Mouse (Mus musculus) frontal cortex, adult 2 months (tissue): ENCODE results near the gene Etnk2. TPM values are rescaled to one million over a fixed set of nuclear protein-coding genes. Genes with fewer than 3 reads are reported as not detected.

ENCODE experiments used
- DNase-seq, 2 experiments: peaks; one replicate each; pipeline ENCODE4 v3.0.0; 2022; ENCODE audit warnings: low spot score in 1 of 2; ENCODE audit errors: extremely low spot score in 1 of 2
- polyA plus RNA-seq: library from polyadenylated mRNA; depleted of rRNA; stranded (reverse); fragments of >200 nt; gene quantifications from 2 replicates; pipeline ENCODE4 v1.2.3, GENCODE M21; 2012; rRNA removed

Gene Etnk2
- polyA plus RNA-seq, 1 experiment, result 8.6 TPM

DNA sequence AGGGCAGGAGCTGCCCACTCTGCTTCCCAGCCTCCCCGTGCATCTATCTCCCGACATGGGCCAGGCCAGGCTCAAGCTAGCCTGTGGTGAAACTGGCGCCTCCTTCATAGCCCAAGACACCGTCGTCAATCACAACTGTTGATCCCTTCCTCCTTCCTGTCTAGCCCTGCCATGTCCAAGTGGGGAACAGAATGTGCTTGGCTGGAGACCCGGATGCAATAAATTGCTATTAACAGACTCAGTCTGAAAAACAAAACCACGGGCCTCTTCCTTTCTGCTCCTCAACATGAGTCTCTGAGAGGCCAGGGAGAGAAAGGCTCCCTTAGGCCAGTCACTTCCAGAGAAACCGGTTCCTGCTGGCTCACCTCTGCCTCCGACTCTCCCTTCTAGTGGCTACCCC, 49.6 kb downstream of the Etnk2 start:
- DNase-seq, result no peak

DNA sequence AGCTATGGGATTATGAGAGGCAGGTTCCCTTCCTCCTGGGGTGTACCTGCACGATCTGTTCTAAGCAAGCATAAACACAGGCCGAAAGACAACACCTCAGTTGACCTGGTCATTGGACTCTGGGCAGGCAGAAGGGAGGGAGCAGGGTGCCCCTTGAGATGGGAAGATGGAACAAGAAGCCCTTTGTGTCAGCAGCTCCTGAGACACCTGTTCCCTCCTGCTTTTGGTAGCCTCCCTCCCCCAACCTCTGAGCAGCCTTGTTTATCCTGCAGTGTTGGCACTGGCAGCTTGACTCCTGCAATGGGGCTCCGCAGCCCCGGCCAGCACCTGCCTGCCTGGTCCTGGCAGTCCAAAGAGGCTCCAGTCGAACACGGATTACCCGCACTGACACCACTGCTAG, 51.7 kb downstream of the Etnk2 start:
- no peak for DNase-seq

DNA sequence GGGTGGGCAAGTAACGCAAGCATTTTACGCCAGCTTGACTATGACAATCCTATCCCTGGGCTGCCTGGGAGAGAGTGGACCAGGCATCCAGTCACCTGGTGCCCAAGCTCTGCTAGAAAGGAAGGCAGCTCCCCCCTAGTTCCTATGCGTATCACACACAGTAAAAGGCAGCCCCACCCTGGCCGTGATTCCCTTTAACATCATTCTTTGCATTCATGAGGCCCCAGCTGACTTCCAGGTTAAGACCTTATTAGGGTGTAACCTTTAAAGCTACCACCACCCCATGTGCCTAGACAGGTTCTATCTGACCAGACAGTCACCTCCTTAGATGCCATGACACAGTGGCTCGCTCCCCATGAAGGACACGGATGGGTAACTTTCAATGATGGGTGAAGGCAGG, 52.1 kb downstream of the Etnk2 start:
- no peak for DNase-seq

DNA sequence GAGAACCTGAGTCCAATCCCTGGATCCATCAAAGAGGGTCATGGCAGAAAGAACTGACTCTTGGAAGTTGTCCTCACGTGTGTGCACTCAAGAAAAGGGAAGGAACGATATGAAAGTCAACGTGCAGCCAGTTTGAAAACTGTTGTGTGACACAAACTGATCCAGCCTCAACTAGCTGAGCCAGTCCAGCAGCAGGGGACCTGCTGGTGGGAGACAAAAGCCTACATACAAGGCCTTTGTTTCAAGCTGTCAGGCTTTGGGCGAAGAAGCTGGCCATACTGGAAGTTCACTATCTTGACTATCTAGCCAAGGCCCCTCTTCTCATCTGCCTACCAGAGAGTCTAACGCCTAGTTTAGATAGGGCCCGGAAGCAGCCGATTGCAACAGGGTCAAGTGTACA, 53.1 kb downstream of the Etnk2 start:
- DNase-seq, result no peak

DNA sequence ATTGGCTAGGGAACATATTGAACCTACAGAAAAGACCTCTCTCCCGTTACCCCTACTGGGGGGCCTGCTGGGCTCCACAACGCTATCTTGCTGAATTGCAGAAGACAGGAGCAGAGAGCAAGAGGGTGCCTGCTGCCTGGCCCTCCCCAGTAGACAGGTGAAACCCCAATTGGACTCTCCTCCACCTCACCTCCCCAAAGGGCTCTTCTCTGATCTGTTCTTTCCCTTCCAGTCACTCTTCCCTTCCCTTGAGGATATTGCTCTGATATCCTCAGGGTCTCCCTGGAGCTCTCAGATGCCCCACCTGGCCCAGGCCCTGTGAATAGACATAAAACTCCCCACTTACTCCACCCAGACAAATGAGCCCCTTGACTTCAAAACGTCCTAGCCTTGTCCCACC, 53.7 kb downstream of the Etnk2 start:
- no peak for DNase-seq

DNA sequence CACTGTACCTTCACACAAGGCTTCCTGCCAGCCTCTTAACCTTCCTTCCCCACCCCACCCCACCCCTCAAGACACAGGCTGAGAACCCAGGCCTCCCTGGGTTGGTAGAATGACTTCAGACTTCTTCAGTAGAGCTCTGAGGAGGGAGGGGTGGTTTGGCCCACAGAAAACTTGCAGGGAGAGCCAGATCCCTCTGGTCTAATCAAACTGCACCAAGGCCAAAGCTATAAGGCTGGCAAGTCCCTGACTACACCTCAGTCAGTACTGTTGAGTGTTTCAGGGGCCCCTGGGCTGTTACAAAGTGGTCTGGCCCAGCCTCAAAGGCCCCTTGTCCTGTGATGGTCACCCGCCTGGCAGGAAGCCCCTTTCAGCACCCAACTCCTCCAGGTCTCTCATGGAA, 54.2 kb downstream of the Etnk2 start:
- DNase-seq, result no peak

DNA sequence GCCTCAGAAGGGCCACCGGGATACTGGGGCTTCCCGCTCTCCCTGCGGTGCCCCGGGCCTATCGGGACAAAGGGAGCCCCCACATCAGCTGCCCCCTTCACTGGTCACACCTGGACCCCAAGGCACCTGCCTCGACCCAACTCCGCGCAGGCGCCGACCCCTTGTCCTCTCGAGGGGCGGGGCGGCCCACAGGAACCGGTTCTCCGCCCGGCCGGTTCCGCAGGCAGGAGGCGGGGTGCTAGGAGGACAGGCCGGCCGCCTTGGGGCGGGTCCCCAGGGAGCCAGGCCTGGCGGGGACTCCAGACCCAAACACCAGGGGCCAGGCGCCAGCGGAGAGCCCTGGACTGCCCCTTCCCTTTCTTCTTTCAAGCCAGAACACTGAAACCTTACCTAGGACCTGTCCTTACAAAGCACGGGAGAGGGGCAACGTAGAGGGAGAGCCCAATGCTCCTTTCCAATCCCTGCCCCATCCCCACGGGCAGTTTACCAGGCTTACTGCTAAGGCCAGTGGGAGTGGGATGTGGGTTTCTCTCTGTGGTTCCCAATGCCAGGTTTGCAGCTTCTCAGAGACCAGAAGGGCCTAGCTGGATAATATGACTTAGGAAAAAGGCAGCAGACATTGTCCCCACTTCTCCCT, 54.9 kb downstream of the Etnk2 start:
- DNase-seq, result no peak

DNA sequence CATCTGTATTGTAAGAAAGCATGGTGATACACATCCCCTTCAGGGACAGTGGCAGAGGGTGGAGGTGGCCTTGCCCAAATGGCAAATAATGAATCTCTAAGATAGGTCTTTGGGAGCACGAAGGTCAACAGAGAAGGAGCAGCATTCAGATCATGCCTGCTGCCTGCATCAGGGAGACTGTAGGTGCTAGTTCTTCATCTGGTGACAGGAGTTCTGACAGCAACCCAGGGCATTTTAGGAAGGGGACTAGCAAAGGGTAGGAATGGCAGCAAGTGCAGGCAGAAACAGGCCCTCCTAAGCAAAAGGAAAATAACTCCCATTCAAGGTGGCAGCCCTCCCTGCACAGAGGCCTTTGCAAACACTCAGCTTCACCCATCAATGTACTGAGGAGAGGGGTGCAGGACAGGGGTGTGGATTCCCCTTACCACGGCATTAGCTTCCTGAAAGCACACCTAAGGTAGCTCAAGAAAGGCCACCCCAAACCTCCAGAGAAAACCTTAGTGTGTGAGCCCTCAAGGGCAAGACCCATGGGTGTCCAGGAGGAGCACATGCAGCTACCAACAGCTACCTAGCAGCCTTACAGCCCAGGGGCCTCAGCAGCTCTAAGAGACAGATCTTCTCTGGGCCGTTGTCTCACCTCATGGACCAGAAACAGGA, 55.9 kb downstream of the Etnk2 start:
- no peak for DNase-seq

DNA sequence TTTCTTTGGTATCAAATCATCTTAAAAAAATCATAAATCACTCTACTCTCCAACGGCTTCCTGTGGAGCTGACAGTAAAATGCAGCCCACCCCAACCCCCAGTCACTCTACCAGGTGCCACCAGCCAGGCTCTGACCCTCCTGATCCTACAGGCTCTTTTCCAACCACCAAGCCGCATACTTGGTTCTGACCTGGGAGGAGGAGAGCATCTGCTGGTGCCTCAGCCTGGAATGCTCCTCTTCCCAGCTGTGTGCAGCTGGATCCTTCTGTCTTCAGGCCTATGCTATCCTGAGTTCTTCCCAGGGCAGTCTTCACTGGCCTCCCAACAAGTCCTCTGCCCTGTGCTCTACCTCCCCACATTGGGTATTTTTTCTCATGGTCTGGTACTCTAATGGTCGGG, 57.1 kb downstream of the Etnk2 start:
- DNase-seq, result no peak

DNA sequence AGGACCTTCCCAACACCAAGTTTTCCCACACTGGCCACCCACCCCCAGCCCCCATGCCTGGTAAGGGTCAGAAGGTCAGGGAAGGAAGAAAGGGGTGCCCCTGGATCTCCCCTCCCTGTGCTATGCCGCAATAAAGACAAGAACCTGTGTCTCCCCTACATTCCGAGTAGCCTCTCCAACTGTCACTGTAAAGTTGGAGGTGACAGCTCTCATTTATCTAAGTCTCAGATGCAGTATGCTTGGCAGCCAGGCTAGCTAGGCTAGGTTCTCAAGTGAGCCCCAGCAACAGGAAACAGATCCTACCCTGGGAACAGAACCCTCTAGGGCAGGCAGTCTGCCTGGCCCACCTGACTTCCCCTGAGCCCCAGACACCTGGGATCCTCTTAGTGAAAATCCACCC, 57.7 kb downstream of the Etnk2 start:
- no peak for DNase-seq

DNA sequence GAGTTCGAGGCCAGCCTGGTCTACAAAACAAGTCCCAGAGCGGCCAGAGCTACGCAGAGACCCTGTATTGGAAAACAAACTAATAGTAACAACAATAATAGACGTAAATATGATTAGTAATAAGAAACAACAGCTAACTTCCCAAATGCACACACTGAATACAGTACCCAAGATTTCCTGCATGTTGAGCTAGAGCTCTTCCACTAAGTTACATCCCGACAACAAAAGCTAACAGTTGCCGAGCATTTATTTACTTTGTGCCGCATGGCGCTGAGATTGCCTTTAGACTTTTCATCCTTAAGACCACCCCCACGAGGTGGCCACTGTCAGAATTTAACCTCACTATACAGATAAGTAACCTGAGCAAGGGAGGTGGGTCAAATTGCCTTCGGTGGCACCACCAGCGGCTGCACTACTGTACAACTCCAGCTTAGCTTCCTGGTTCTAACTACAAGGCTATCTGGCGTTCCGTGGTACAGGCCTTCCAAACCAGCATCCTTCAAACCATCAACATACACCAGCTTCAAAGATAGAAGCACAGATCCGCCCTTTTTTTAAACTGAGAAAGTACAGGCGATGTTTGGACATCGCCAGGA, 58.7 kb downstream of the Etnk2 start:
- DNase-seq, result no peak

DNA sequence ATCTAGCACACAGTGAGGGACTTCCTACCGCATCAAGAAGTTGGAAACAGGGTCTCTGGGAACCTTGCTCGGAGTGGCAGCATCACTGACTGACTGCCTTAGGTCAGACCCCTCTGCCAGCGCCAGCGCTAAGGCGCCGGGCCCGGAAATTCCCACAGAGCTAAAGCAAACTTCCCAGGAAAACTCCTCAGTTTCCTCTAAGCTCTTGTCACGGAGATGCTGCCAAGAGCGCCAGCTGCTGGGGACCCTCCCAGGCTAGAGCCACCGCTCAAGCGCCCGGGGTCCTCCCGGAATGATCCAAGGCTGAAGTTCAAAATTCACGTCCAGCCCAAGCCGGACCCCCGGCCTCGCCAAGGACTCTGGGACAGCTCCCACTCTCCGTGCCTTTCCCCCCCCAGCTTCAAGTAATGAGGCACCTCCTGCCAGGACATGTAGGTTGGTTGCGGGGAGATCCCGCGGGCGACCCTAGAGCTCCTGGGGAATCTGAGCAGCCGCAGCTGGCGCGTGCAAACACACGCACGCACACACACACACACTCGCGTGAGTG, 59.3 kb downstream of the Etnk2 start:
- no peak for DNase-seq

DNA sequence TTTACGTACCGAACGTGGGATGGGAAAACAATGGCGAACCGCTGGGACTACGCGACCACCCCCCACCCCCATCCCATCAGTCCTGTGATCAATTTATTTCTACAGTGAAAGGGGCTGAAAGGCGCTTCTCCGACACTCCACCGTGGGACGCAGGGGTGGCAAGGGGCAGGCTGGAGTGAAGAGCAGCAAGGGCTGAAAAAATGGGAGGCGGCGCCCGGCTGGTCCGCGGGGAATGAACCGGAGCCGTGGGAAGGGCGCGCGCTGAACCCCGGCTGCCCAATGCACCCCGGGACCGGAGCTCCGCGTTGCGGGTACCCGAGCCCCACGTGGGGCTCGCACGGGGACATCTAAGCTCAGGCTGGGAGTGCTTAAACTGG, 59.8 kb downstream of the Etnk2 start:
- no peak for DNase-seq

DNA sequence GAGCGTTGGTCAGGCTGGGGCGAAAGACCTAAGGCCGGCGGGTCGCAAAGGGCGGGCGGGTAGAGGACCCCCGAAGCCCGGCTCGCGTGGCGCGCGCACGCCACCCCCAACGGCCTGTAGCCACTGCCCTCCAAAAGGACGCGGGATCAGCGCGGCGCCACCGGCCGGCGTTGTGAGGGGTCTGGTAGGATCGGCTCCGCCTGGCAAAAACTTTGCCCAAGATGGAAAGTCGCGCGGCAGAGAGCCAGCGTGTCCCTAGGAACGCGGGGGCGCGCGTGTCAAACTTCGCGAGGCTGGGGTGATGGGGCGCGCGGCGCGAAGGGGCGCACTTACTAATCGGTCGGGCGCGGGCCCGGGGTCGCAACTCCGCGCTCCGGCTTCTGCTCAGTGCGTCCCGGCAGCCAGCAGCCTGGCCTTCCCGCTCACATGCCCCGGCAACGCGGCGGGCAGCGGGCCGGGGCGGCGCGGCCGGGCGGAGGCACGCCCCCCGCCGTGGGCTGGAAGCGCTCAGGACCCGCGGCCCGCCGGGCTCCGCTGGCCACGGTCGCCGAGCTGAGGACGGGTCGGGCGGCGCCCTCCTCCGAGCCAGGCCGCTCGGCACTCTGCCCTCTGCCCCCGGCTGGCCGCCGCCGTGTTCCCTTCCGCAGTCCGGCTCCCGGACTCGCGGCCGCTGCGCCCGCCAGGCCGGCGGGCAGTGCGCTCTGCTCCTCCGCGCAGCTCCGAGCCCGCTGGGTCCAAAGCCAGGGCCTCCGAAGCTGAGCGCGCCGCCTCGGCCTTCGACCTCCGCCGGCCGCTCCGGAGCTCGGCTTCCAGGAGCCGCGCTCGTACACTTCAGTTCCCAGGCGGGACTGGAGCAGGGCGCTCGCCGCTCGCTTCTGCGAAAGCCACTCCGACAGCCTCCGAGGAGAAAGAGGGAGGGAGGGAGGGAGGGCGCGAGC, 60.4 kb downstream of the Etnk2 start, which contains the start of gene Sox13:
TSS of gene Sox13 (minus strand) at position 835 of the 938 bp plus-strand sequence.
- peak in 1 of 2 experiments; percentile 35 for DNase-seq

DNA sequence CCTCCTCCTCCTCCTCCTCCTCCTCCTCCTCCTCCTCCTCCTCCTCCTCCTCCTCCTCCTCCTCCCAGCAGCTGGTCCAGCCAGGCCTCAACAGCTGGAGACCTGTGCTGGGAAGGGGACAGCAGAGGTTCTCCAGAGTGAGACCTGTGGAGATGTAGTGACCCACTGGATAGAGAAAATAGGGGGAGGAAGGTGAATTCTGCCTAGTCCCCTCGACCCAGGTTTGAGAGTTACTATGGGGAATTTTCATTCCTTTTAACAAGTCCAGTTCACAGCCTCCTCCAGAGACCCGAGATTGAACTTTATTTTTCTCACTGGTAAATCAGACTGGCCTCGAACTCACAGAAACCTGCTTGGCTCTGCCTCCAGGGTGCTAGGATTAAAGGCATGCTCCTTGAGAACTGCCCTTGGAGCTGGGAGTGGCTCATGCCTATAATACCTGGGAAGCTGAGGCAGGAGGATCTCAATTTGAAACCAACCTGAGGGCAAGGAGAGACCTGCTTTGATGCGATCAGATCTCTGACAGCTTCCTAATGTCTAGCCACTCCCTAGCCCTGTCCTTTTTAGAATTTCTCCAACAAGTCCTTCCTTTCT, 61.3 kb downstream of the Etnk2 start:
- no peak for DNase-seq

Other genes with a start within 250 kb of the Etnk2 start
- gene Ppp1r15b, start 232.4 kb upstream of the Etnk2 start, polyA plus RNA-seq, result 26.3 and 27.2 TPM in 2 replicates
- 51.7 and 53.6 TPM in 2 replicates for gene Plekha6, start 199.4 kb upstream of the Etnk2 start, polyA plus RNA-seq
- gene Golt1a, start 53.8 kb upstream of the Etnk2 start, polyA plus RNA-seq, result 0.50 and 0.55 TPM in 2 replicates
- gene Kiss1, start 41.7 kb upstream of the Etnk2 start, polyA plus RNA-seq, result 0.36 and 1.7 TPM in 2 replicates
- 0.06 TPM in 1 of 2 replicates, not detected in the other for gene Ren1, start 13.1 kb upstream of the Etnk2 start, polyA plus RNA-seq
- gene Sox13, start 60.8 kb downstream of the Etnk2 start, polyA plus RNA-seq, result 18.1 and 19.6 TPM in 2 replicates
- gene Snrpe, start 246.7 kb downstream of the Etnk2 start, polyA plus RNA-seq, result 116 and 124 TPM in 2 replicates